Mouse (Mus musculus) embryonic facial prominence, embryonic 15.5 days (tissue): ENCODE measurements around the gene Ppp6r1. TPM values are rescaled to one million over a fixed set of nuclear protein-coding genes. Genes with fewer than 3 reads are reported as not detected.
"Not testable (repeated sequence)": the region's sequence is repeated elsewhere in the genome, so short reads cannot be mapped to it uniquely, and the experiment has no call there.

Experiments used
- ATAC-seq: fragments of 200-750 bp; cut with Nextera tagmentation; 2 replicates; pipeline ENCODE4 v1.8.0; 2017; ENCODE audit warnings: low read depth, moderate TSS enrichment; ENCODE audit not compliant: insufficient number of reproducible peaks, low FRiP score, low TSS enrichment
- H3K27ac ChIP-seq: fragments of 300-500 bp; sonication (generic); replicated peaks from 2 replicates; pipeline ENCODE4 v1.5.1; 2015; ENCODE audit warnings: mild to moderate bottlenecking, inconsistent platforms
- H3K27me3 ChIP-seq: fragments of 300-500 bp; sonication (generic); 2 replicates; pipeline ENCODE4 v1.6.1; 2015; ENCODE audit warnings: inconsistent platforms
- H3K36me3 ChIP-seq: fragments of 300-500 bp; sonication (generic); 2 replicates; pipeline ENCODE4 v1.6.1; 2015; ENCODE audit warnings: mild to moderate bottlenecking, inconsistent platforms
- H3K4me1 ChIP-seq: fragments of 300-500 bp; sonication (generic); 2 replicates; pipeline ENCODE4 v1.6.1; 2015; ENCODE audit warnings: inconsistent platforms
- H3K4me2 ChIP-seq: fragments of 300-500 bp; sonication (generic); replicated peaks from 2 replicates; pipeline ENCODE4 v1.6.1; 2015; ENCODE audit warnings: mild to moderate bottlenecking, inconsistent platforms
- H3K4me3 ChIP-seq: fragments of 300-500 bp; sonication (generic); replicated peaks from 2 replicates; pipeline ENCODE4 v1.5.1; 2015; ENCODE audit warnings: mild to moderate bottlenecking, inconsistent platforms
- H3K9ac ChIP-seq: fragments of 300-500 bp; sonication (generic); 2 replicates; pipeline ENCODE4 v1.6.1; 2015; ENCODE audit warnings: inconsistent platforms
- H3K9me3 ChIP-seq: fragments of 300-500 bp; sonication (generic); replicated peaks from 2 replicates; pipeline ENCODE4 v1.6.1; 2016; ENCODE audit warnings: inconsistent platforms
- WGBS: fragments of 180-500 bp; shearing (Covaris S2); methylation state at CpG from one replicate; pipeline ENCODE4 v1.1.7; 2015; 5-methylcytosine and 5-hydroxymethylcytosine counted together
- polyA plus RNA-seq: library from polyadenylated mRNA; unstranded; fragments of >200 nt; fragmentation: Nextera tagmentation; extraction: Ambion mirVana; gene quantifications from 2 replicates; pipeline ENCODE4 v1.2.1, GENCODE M21; 2015

Ppp6r1 gene
- polyA plus RNA-seq, 1 experiment from 2014 or later = 9.8 TPM

DNA sequence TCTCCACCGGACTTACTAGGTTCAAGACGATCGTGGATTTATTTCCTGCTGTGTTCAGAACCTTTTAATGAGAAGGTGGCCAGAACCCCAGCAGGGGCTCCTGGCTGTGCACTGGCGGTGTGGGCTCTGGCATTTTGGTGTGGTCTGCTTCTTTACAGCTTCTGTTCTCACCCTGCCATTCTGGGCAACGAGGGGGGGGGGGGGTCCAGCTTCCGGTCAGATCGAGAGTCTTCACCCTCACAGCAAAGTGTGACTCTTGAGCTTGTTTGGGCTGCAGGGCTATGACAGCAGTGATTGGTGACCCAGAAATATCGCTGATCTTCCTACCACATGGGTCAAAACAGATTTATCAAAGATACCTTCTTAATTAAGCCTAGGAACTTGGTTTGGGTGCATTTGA is 46.4 kb downstream of the Ppp6r1 start:
- Histone ChIP-seq H3K4me2 (no peak overlapping the region), H3K27ac (no peak overlapping the region), H3K4me1 (no peaks in the 10 kb centered on the region), H3K4me3 (no peak overlapping the region), H3K36me3 (no peaks in the 10 kb centered on the region), H3K9me3 (no peaks in the 10 kb centered on the region), H3K9ac (no peak overlapping the region), H3K27me3 (no peaks in the 10 kb centered on the region)
- 62% methylated on average over 8 of the region's 8 CpGs for WGBS
- ATAC-seq = no peak

DNA sequence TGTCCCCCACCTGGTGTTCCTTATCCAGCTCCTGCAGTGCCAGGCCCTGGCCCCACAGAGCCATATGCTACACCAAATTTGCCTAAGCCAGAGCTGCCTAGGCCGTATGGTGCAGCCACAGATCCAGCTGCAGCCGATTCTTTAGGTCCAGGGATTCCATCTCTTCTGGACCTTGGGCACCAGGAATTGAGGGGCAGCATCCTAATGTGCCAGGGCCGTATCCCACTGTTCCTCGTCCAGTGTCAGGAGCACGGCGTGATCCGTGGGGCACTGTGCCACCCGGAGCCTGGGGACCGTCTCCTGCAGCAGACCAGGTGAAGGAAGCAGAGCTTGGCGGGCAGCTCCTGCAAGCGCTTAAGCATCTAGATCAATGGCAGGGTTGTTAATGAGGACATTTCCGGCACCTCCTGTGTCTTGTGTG is 46.9 kb downstream of the Ppp6r1 start:
- 74% methylated on average over 12 of the region's 12 CpGs for WGBS
- Histone ChIP-seq H3K9me3 (no peaks in the 10 kb centered on the region), H3K9ac (no peak overlapping the region), H3K36me3 (no peaks in the 10 kb centered on the region), H3K4me1 (no peaks in the 10 kb centered on the region), H3K27me3 (no peaks in the 10 kb centered on the region), H3K27ac (no peak overlapping the region), H3K4me2 (no peak overlapping the region), H3K4me3 (no peak overlapping the region)
- no peak for ATAC-seq

DNA sequence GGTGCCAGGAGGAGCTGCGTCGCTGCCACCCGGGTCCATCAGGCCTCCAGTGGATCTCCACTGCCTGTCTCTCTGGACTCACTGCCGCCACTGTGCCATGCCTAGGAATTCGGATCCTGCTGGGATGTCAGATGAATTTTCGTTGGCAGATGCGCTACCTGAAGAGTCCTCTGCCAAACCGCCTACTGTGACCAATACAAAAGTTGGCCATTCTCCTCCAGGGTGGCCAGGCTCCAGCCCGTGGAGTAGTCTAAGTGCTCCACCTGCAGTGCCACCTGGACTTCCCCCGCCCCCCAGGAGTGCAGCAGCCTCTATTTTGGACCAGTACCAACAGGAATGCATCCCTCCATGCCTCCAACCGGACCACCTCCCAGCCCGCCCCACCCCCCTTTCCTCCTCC is 47.3 kb downstream of the Ppp6r1 start:
- Histone ChIP-seq H3K9me3 (no peaks in the 10 kb centered on the region), H3K4me3 (no peak overlapping the region), H3K4me2 (no peak overlapping the region), H3K27me3 (no peaks in the 10 kb centered on the region), H3K27ac (no peak overlapping the region), H3K4me1 (no peaks in the 10 kb centered on the region), H3K36me3 (no peaks in the 10 kb centered on the region), H3K9ac (no peak overlapping the region)
- ATAC-seq = no peak
- 79% methylated on average over 12 of the region's 12 CpGs for WGBS

DNA sequence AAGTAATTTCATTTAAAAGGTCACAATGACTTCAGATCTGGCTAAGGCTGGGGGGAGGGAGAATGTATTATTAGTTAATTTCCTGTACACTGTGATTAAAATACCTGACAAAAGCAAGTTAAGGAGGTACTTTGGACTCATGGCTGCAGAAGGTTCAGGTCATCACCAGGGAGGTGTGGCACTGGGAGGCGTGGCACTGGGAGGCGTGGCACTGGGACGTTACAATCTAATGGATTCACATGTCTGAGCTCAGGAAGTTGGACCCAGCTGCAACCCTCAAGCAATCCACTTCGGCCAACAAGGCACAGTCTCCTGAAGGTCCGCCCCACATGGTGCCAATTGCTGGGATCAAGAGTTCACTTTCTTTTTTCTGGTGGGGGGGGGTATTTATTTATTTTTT is 50.8 kb downstream of the Ppp6r1 start:
- ATAC-seq = no peak
- Histone ChIP-seq H3K36me3 (no peaks in the 10 kb centered on the region), H3K27ac (no peak overlapping the region), H3K27me3 (no peaks in the 10 kb centered on the region), H3K4me2 (no peak overlapping the region), H3K4me1 (no peaks in the 10 kb centered on the region), H3K9ac (no peak overlapping the region), H3K9me3 (no peaks in the 10 kb centered on the region), H3K4me3 (no peak overlapping the region)
- 53% methylated on average over 5 of the region's 5 CpGs for WGBS

DNA sequence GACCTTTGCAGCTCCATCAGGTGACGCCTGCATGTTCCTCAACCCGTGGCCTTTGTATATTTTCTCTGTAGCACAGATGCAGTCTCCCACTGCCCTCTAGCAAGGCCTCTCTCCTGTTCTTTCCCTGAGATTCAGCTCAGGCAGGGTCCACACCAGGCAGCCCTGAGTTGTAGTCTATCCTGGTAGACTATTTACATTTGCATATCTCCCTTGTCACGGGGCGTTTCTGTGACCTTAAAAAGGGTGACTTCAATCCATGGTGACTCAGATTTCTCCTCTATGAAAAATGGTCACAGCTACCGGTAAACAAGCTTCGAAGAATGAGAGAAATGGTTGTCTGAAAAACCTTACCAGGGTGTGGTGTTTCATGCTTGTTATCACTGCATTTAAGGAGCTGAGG is 54.9 kb downstream of the Ppp6r1 start, which contains the start of gene Ptprh:
TSS of gene Ptprh (minus strand) at position 169 of the 400 bp plus-strand sequence.
- H3K9ac ChIP-seq = no peak within 1 kb of the TSS
- ATAC-seq = no peak
- H3K4me3 ChIP-seq = no peak within 1 kb of the TSS
- no peaks in the 10 kb centered on the region for H3K9me3 ChIP-seq
- H3K4me2 ChIP-seq = no peak within 1 kb of the TSS
- H3K27ac ChIP-seq = no peak within 1 kb of the TSS
- no peaks in the 10 kb centered on the region for H3K36me3 ChIP-seq
- WGBS = 76% methylated on average over 6 of the region's 6 CpGs
- no peaks in the 10 kb centered on the region for H3K4me1 ChIP-seq
- H3K27me3 ChIP-seq = no peaks in the 10 kb centered on the region

DNA sequence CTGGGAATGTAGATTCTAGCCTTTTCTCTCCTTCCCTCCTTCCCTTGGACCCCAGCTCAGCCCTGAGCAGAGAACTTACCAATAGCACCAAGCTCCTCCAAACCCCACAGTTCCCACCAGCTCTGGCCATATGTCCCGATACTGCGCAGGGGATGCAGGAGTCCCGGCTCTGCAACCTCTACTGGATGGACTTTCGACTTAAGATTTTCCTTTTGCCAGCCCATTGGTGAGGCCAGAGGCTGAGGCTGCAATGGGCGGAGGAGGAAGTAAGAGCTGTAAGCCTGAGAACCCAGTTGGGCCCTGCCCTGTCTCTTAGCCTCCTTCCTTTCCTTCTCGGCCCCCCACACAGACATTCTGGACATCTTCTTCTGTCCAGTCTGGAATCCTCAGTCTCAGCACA is 55.9 kb downstream of the Ppp6r1 start:
- ATAC-seq = no peak
- Histone ChIP-seq H3K36me3 (no peaks in the 10 kb centered on the region), H3K4me3 (no peak overlapping the region), H3K27me3 (no peaks in the 10 kb centered on the region), H3K9me3 (no peaks in the 10 kb centered on the region), H3K4me1 (no peaks in the 10 kb centered on the region), H3K4me2 (no peak overlapping the region), H3K9ac (no peak overlapping the region), H3K27ac (no peak overlapping the region)
- 83% methylated on average over 6 of the region's 6 CpGs for WGBS

DNA sequence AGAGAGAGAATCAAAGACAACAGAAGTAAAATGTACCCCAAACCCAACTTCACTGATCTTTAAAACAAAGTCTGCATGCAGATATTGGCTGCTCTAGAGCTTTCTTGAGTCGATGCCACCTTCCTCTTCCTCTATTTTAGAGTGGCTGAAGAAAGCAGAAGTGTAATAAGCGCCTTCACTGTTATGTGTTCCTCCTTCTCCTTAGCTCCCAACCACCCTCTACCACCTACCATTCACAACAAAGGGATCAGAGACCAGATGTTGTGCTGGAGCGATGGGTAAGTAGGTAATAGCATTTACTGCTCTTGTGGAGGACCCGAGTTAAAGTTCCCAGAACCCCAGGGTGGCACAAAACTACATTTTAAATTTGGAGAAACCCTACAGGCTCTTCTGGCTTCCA is 61.8 kb downstream of the Ppp6r1 start:
- H3K9me3 ChIP-seq, H3K27ac ChIP-seq, H3K36me3 ChIP-seq, H3K4me1 ChIP-seq, H3K9ac ChIP-seq, H3K4me3 ChIP-seq, H3K4me2 ChIP-seq, ATAC-seq, H3K27me3 ChIP-seq: not testable (repeated sequence)
- 73% methylated on average over 4 of the region's 4 CpGs for WGBS

Other genes starting within 250 kb of the Ppp6r1 start
- 24.4 and 25.3 TPM in 2 replicates for gene Rdh13, start 213.4 kb downstream of the Ppp6r1 start, polyA plus RNA-seq
- 13.6 and 17.6 TPM in 2 replicates for gene Eps8l1, start 198.3 kb downstream of the Ppp6r1 start, polyA plus RNA-seq
- gene Ppp1r12c, start 157.3 kb downstream of the Ppp6r1 start, polyA plus RNA-seq = 52.5 and 57.2 TPM in 2 replicates
- gene Tnnt1, start 142.6 kb downstream of the Ppp6r1 start, polyA plus RNA-seq = 290 and 382 TPM in 2 replicates
- gene Tnni3, start 134.8 kb downstream of the Ppp6r1 start, polyA plus RNA-seq = 5.1 and 5.9 TPM in 2 replicates
- 4.4 and 7.8 TPM in 2 replicates for gene Dnaaf3, start 126.6 kb downstream of the Ppp6r1 start, polyA plus RNA-seq
- gene Syt5, start 111.5 kb downstream of the Ppp6r1 start, polyA plus RNA-seq = 9.1 and 10.7 TPM in 2 replicates
- gene Ptprh, start 55.0 kb downstream of the Ppp6r1 start, polyA plus RNA-seq = not detected in 2 replicates
- gene Tmem86b, start 27.6 kb downstream of the Ppp6r1 start, polyA plus RNA-seq = 1.0 and 1.3 TPM in 2 replicates
- 80.6 and 87.7 TPM in 2 replicates for gene Hspbp1, start 26.0 kb upstream of the Ppp6r1 start, polyA plus RNA-seq
- gene Brsk1, start 31.6 kb upstream of the Ppp6r1 start, polyA plus RNA-seq = 1.5 and 2.1 TPM in 2 replicates
- gene Tmem150b, start 66.2 kb upstream of the Ppp6r1 start, polyA plus RNA-seq = 0.13 and 0.20 TPM in 2 replicates
- gene Kmt5c, start 81.1 kb upstream of the Ppp6r1 start, polyA plus RNA-seq = 57.9 and 58.2 TPM in 2 replicates
- gene Cox6b2, start 94.1 kb upstream of the Ppp6r1 start, polyA plus RNA-seq = 49.9 and 64.2 TPM in 2 replicates
- not detected in 2 replicates for gene Fam71e2, start 112.3 kb upstream of the Ppp6r1 start, polyA plus RNA-seq
- gene Il11, start 123.8 kb upstream of the Ppp6r1 start, polyA plus RNA-seq = 0.36 and 0.37 TPM in 2 replicates
- gene Tmem190, start 123.9 kb upstream of the Ppp6r1 start, polyA plus RNA-seq = 0.75 and 1.1 TPM in 2 replicates
- 11.4 and 11.8 TPM in 2 replicates for gene Tmem238, start 130.6 kb upstream of the Ppp6r1 start, polyA plus RNA-seq
- gene Rpl28, start 133.9 kb upstream of the Ppp6r1 start, polyA plus RNA-seq = 397 and 411 TPM in 2 replicates
- 348 and 351 TPM in 2 replicates for gene Ube2s, start 153.6 kb upstream of the Ppp6r1 start, polyA plus RNA-seq
- 0.43 and 0.99 TPM in 2 replicates for gene Shisa7, start 185.7 kb upstream of the Ppp6r1 start, polyA plus RNA-seq
- gene Isoc2b, start 211.2 kb upstream of the Ppp6r1 start, polyA plus RNA-seq = 11.3 and 13.1 TPM in 2 replicates
- gene Isoc2a, start 218.1 kb upstream of the Ppp6r1 start, polyA plus RNA-seq = 0.95 and 1.2 TPM in 2 replicates
- not detected in 2 replicates for gene Gm36210, start 247.5 kb upstream of the Ppp6r1 start, polyA plus RNA-seq